Mouse (Mus musculus) layer of hippocampus, adult 9-10 months (tissue): ENCODE data around the gene Asb17.
"Not testable (repeated sequence)": the region's sequence is repeated elsewhere in the genome, so short reads cannot be mapped to it uniquely, and the experiment has no call there.

Experiments
- DNase-seq: peaks from one replicate; pipeline ENCODE4 v3.0.0; 2022; ENCODE audit warnings: low spot score

The Asb17 gene

GRCm38 (mm10) chr3:153844030-153844429 is at the start of gene Asb17:
Asb17 (plus strand) TSS chr3:153844209.
- no peak for DNase-seq

DNA sequence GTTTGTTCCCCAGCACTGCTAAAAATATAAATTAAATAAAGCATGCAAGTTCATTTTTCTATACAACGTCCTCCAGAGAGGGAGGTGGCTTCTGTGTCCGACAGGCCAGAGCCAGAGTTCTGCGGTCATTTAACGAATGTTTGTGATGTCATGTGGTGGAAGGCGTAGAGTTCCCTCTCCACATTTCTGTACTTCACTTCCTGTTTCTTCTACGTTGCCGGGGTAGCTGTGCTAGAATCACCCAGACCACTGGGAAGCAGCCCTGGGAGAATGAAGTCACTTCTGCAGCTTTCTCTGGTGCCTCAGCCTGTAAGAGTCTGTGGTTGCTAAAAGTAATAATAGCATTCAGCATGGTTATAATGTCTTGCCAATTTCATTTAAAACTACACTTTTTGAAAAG is 46.4 kb upstream of the Asb17 start:
- DNase-seq, result no peak

- DNase-seq, result no peak
Measured at GRCm38 (mm10) chr3:153799603-153800002, 44.4 kb upstream of the Asb17 start.

DNA sequence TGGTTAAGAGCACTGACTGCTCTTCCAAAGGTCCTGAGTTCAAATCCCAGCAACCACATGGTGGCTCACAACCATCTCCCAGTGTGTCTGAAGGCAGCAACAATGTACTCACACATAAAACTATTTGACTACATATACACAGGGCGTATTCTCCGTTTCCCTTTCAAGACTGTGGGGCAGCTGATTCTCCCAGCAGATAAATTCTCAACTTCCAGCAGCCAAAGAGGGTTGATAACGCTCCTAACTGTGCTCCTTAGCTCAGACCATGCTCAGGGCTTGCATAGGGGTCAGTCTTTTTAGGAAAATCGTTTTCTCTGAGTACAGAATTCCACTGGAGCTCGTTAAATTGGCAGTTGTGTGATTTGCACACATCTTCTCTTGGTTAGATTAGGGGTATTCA is 43.3 kb upstream of the Asb17 start:
- no peak for DNase-seq

- no peak for DNase-seq
Measured at GRCm38 (mm10) chr3:153801541-153801940, 42.5 kb upstream of the Asb17 start.

- no peak for DNase-seq
Measured at GRCm38 (mm10) chr3:153802640-153803039, 41.4 kb upstream of the Asb17 start.

GRCm38 (mm10) chr3:153804032-153804431 is 40.0 kb upstream of the Asb17 start:
- no peak for DNase-seq

- DNase-seq, result peak; percentile 97
Measured at GRCm38 (mm10) chr3:153806077-153806772, 37.8 kb upstream of the Asb17 start.

GRCm38 (mm10) chr3:153806773-153807443 is 37.1 kb upstream of the Asb17 start:
- no peak for DNase-seq

- no peak for DNase-seq
Measured at GRCm38 (mm10) chr3:153807444-153808149, 36.4 kb upstream of the Asb17 start.

DNA sequence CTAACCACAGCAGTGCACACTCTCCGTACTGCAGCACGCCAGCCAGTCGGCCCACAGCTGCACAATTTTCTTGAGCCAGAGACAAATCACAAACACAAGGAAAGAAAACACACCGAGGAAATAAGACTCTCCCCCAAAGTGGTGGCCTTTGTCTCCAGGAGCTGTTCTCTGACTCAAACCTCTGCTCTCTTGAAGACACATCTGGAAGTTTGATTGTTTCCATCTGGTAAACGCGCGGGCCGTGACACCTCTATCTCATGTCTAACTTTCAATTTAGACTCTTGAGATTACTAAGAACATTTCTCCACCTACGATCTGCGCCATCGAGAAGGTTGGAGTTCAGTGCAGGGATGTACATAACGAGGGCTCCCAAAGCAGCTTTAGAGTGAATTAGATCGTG is 35.6 kb upstream of the Asb17 start:
- DNase-seq, result no peak

DNA sequence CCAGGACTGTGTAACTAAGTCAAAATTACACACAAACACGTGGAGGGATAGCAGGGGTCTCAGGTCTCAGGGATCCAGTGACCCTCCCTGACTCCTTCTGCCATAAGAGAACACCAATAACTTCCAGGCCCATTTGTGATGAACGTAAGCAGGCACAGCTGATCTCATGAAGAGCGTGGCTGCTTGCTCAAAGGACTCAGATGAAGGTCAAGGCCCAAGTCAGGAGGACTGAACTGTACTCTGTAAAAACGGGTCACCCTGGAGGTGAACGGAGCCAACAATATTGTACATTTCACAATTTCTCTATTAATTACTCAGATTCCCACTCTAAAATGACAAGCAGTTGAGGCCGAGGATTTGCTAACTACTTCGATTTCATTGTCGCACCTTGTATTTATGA is 30.0 kb upstream of the Asb17 start:
- no peak for DNase-seq

GRCm38 (mm10) chr3:153817376-153817890 is 26.6 kb upstream of the Asb17 start:
- DNase-seq, result no peak

GRCm38 (mm10) chr3:153818723-153819122 is 25.3 kb upstream of the Asb17 start:
- no peak for DNase-seq

DNA sequence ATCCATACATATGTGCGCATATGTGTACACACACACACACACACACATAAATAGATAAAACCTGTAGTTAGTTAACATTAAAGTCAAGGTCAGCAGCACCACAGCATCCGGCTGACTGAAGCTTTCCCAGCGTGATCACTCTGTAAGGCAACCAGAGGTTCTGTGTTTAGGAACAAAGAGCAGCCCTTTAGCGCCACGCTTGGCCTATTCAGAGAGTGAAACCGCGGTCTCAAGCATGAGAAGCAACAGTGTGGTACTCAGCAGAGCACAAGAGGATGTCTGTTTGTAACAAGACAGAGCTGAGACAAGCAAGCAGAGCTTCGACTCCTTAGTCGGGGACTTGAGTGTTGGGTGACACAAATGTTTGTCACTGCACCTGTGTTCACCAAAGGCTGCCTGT is 24.6 kb upstream of the Asb17 start:
- DNase-seq, result no peak

GRCm38 (mm10) chr3:153823671-153824515 is 20.1 kb upstream of the Asb17 start:
- no peak for DNase-seq

GRCm38 (mm10) chr3:153825197-153825596 is 18.8 kb upstream of the Asb17 start:
- no peak for DNase-seq

DNA sequence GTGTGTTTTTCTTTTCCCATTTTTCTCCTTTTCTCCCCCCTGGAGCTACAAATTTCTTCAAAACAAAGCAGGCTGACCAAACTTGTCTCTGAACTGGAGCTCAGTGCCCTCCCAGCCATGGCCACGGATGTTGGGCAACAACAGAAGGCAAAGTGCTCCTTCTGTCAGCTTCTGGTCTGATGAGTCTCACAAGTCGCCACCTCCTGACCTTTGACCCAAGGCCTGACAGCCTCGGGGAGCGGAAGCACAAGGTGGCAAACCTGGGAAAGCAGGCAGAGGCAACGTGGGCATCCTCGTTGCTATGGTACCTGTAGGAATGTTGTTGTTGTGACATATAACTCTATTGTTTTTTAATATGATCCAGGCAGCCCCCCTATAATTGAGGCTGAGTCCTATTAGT is 17.4 kb upstream of the Asb17 start:
- DNase-seq, result no peak

- DNase-seq, result not testable (repeated sequence)
Measured at GRCm38 (mm10) chr3:153829788-153830187, 14.2 kb upstream of the Asb17 start.

DNA sequence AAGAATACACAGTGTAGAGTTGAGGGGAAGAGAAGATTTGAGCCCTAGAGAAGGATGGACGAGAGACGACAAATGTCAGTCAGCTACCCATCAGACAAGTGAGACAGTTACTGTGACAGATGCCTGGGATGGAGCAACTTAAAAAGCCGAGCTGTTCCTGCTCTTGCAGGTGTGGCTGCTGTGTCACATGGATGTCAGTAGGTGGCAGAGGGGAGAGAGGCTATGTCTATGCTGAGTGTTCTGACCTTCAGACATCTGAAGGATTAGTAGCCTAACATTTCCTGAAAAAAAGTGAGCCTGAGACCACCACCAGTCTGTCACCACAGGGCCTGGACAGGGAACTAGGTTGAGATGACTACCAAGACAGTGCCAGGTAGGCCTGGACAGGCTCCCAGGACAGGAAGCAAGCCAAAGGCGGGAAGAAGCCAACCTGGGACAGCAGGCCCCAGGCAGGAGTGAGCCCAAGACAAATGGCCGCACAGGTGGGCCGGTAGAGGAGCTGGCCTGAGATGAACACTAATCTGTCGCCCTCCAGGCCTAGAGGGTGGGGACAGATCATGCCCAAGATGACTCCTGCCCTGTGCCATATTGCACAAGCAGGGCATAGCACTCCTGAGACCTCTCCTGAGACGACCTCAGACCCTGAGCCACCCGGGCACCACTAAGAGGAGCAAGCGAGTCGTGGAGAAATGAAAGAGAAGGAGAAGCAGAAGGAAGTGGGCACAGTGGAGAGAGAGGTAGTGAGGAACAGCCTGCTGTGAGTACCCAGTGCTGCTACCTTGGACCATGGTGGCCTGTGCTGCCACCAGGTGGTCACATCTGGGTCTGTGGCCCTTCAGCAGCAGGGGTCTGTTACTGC is 12.8 kb upstream of the Asb17 start:
- DNase-seq, result no peak
